Mouse (Mus musculus) liver, adult (tissue): Measurements from ENCODE around the gene Asb13.

Experiments
- GATA4 ChIP-seq: IDR thresholded peaks from 2 replicates; pipeline ENCODE4 v1.6.1; 2014; ENCODE audit warnings: mild to moderate bottlenecking, low read length; ENCODE audit not compliant: insufficient replicate concordance

The Asb13 gene

DNA sequence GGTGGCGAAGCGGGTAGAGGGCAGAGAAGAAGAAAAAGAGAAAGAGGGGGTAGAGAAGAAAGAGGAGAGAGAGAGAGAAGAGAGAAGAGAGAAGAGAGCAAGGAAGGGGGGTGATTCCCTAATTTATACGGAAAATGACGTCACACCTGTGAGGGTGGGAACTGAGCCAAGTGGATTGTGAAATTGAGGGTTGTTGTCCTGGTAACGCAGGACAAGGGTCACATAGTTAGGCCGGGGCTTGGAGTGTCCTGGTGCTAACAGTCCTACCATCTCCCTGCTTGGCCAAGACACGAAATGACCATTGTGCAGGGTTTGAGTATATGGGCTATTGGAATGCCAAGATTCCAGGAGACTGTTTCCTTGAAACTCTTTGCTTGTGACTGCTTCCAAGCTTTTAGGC lies 12.7 kb downstream of the Asb13 start:
- no peak for TF ChIP-seq GATA4

DNA sequence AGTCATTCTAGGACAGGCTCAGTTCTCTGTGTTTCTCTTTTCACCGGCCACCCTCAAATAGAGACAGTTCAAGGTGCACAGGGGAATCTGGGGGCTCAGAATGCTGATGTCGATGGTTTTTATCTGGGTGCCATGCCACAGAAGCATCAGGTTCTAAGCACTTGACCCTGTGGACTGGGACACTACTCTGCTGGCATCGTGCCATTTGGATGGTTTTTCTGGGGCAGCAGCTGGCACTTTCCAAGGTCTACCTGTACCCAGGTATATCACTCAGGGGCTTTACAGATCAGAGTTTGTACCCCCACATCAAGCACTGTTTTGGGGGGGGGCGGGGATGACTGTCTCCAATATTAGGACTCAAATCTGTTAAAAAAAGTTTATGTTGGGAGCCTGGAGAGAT lies 16.7 kb downstream of the Asb13 start:
- TF ChIP-seq GATA4, result no peak

DNA sequence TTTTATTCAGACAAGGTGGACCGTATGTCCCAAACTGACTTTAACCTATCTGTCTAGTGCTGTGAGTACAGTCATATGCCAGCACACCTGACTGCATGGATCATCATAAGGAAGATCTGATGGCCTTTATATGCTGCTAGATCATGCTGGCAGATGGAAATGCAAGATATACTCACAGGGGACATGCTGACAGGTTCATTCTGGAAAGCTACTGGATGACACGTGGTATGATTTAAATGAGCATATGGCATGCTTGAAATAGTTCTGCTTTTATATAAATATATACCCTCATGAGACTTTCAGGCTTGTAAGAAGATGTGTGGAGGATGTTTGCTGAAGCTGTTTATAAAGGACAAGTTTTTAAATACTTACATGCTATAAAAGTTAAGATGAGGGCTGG lies 20.6 kb downstream of the Asb13 start:
- TF ChIP-seq GATA4, result no peak

DNA sequence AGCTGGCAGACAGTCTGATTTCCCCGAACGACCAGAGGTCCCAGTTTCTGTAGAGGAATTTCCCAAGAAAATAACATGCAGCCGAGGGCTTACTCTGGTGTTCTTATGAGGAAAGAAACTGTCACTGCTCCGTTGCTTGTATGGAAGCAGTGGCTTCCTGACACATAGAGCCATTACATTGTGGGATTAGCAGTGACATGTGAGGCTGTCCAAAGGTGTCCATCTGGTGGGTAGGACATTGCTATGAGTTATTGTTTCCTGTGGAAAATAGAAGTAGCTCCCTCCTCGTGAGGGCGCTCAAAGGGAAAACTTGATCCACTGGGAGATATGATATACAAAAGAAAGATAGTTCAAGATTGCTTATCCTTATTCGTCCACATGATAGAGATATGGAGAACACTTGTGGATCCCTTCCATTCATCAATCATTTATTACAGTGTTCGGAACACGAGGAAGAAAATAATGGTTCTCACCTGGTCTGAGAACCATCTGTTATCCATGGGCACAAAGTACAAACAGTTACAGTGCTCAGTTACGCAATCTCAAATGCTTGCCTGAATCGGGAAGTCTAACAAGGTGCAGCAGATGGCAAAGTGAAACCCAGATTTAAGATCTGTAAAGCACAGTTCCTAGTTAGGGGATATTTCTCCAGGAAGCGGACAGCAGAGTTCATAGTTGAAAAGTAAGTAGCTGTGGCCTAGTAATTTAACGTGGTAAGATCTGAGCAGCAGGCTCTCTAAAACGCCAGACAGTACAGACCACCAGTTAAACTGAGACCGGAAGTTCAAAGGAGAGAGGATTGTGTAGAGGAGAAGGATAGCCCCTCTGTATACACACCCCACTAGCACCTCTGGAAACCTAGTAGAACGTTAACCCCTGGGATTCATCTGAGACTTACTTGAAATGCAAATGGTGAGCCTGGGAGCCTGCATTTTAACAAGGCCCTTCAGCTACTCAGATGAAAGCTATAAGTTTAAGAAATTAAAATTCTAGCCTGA lies 25.6 kb downstream of the Asb13 start:
- TF ChIP-seq GATA4, result peak; percentile 31; the same call in 1 of the 2 replicates

DNA sequence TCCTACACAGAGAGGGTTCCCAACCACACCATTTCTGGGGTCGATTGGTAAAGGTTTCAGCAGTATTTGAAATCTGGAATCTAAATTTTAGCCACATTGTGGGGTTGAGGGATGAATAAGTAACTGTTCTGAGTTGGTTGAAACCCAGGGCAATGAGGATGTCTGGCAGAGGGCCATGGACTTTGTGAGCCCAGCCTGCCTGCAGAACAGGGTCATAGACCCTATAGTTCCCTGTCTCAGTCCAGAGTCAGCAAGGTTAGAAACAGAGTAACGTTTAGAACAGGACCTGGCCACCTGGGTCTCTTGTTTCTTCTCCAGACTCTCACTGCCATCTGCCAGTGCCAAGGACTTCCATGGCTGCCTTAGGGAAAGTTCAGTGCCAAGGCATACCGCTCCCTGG lies 30.4 kb downstream of the Asb13 start:
- TF ChIP-seq GATA4, result no peak

DNA sequence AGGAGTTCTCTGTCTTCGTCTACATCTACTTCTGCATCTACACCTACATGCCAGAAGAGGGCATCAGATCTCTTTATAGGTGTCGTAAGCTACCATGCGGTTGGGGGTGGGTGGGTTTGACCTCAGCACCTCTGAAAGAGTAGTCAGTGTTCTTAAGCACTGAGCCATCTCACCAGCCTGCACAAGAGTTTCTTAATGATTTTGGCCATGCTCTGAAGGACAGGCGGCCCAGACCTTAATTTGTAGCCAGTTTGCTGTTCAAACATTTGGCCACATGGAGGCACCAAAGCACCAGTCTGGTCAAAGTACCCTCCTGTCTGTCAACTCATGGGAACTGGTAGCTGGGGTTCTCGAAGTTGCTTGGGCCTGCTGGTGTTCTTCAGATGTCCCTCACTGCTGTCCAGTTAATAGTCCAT lies 31.5 kb downstream of the Asb13 start:
- no peak for TF ChIP-seq GATA4

DNA sequence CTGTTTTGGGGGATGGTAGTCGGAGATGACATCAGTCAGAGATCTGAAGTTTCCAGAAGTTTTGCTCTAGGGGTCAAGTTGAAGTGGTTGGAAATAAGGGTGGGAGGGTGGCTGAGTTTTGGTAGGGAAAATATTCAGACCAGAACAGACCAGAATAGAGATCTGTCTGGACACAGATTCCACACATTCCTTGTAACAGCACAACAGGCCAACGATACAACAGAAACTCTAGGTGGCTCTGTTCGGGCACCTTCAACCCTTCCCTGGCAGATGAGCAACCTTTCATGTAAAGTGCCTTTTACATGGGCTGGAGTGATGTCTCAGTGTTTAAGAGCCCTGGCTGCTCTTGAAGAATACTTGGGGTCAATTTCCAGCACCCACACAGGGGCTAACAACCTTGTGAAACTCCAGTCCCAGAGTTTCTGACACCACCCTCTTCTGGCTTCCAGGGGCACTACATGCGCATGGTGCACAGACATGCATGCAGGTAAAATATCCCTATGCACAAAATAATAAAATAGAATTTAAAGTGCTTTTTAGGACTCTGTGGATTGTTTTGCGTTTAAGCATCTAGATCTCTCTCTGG lies 33.5 kb downstream of the Asb13 start:
- TF ChIP-seq GATA4, result no peak

DNA sequence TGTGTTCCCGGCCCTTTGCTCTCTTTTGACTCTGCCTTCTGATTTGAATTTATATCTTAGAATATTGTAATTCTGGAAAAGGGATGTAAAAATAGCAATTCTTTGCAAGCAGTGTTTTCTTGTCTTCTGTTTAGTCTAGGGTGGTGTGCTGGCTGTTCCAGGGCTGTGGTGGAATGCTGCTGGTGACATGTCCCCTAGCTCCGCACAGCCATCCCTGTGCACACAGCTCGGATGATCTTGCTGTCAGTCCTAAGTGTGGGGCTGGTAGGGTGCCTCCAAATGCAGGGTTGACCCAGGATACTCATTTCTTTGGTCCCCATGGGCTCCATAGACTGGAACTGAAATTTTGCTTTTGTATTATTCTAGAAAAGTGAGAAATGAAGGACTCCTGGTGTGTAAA lies 34.2 kb downstream of the Asb13 start:
- TF ChIP-seq GATA4, result no peak

DNA sequence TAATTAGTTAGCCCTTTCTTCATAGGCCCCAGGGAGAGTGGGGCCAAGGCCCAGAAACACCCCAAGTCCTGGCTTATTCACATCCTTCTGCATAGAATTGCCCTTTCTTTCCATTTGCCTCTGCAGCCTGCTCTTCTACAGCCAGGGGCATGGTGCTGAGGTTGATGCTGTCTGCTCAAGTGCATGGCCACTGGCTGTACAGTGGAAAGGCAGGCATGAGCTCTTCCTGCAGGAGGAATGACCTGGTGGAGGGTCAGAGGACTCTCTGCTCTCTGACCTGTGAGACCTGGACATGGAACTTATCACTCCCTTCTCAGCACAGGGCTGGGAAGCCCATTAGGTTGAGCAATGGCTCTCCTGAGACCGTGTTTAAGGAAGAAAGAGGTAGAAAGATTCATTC lies 35.8 kb downstream of the Asb13 start:
- no peak for TF ChIP-seq GATA4

DNA sequence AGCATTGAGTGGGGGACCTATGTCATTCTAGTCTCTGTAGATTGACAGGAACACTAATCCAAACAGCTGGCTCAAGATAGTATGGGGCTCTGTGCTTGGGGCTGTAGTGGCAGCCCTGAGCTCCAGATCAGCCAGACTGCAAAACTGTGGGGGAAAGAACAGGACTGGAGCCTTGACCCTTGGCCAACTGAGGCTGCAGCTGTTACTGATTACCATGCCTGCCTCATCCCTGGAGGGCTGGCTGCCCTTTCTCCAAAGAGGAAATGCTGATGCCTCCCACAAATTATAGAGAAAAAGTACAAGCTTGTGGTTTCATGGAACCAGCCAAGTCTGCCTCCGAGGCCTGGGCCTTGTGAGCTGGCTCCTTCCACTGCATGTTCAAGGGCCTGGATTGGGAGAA lies 36.2 kb downstream of the Asb13 start:
- no peak for TF ChIP-seq GATA4

DNA sequence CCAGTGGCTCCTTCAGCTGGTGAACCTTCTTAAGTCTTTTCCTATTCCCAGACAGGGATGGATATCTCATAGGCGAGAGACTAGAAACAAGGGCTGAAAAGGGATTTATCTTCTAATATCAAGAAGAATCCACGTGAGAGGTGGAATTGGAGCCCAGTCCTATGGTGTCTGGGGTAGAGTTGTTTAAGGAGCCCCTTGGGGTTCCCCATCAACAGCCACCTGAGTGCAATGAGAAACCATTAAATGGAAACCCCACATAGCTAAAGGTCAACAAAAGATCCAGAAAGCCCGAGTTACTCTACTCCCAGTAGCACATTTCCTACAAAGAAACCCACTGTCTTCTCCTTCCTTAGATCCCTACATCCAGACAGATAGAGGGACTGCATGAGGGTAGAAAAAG lies 39.3 kb downstream of the Asb13 start:
- no peak for TF ChIP-seq GATA4

DNA sequence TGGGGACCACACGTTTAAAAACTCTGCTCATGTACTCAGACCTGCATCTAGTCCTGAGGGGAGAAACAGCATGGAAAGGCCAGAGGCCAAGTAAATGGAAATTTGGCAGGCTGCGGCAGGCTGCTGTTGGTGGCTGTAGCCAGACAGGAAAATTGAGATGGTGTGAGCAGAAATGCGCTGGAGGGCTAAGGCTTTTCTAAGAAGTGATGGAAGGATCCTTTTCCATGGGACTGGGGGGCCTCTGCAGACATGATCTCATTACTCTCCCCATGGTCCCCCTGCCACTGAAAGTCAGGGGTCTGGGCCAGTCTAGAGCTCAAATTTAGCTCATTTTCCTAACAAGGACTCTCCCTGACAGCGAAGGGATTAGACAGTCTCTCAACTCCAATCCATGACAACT lies 39.8 kb downstream of the Asb13 start:
- no peak for TF ChIP-seq GATA4

DNA sequence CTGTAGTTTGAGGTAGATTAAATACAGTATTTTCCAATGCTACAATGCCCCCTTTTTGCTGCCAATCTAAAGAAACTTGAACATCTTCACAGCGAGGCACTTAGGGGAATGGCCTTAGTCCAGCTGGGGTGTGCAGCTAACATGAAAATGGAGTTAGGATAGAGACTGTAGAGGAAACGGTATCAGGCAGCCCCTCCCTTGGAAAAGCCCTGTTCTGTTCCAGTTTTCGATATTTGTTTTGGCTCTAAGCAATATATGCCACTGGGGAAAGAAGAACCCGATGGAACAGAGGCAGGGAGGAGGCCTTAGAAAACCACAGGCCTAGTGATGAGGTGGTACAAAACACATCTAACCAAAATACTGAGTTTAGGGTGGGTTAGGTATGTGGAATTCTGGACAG lies 42.0 kb downstream of the Asb13 start:
- no peak for TF ChIP-seq GATA4

DNA sequence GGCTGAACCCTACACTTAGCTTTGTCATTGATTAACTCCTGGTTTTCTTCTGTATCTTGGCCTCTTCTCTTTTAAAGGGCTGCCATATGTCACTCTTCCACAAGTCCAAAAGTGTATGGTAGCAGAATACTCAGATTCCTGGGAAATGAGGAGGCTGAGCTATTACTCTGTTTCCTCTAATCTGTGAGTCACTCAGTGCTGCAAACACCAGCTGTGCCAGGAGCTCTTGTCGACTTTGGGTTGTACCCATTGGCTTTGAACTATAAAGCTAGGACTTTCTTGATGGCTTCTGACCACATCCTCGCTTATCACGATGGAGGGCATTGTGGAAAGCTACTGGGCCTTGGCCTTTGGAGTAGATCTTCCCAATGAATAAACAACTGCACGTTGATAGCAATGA lies 45.3 kb downstream of the Asb13 start:
- no peak for TF ChIP-seq GATA4

DNA sequence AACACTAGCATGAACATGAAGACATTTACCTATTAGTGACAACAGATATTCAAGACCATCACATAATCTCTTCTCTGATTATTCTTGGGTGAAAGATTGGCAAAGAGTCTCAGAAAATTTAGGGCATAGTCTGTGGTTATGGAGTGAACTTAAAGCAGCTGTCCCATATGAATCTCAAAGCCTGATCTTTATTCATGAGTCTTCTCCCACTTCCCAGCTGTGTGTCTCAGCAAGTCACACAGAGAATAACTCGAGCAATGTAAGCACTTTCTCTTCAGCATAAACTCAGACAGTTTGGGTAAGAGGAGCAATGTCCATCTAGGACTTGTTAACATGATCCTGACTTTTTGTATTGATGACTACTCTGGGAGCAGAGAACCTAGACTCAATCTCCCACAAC lies 52.5 kb downstream of the Asb13 start:
- TF ChIP-seq GATA4, result no peak

DNA sequence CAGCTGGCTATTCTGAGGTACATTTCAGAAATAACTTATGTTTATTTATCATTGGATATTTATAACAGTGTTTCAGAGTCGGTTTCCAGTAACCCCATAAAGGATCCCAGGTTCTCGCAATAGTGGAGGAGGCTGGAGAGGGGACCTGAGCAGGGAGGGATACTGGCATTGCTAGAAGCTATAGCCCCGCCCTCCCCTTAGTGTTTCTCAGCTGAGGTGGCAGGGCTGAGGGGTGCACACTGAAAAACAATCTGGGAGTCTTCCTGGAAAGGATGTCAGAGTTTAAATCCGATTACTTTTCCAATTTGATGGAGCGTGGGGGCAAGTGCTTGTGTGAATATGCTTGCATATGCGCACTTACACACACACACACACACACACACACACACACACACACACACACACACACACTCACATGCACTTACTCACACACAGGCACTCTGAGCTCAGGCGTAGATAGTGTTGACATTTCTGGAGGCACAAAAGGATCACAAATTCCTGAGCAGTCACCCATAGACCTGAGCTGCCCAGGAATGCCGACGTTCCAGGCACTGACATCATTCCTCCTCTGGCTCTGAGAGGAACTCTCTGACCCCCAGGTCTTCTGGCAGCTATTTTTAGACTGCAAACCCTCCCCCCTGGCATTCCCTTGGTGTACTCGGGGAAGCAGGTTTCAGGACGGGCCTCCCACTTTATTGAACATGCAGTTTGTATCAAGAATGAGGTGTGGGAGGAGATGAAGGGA lies 60.9 kb downstream of the Asb13 start:
- no peak for TF ChIP-seq GATA4
